Mouse (Mus musculus): ENCODE measurements around the gene Perp. TPM values are rescaled to one million over a fixed set of nuclear protein-coding genes. Genes with fewer than 3 reads are reported as not detected.

The Perp gene
- 0.59 TPM for total RNA-seq (2023)

GRCm38 (mm10) chr10:18844441-18845286, at the start of gene Perp:
Gene Perp, plus strand, starts transcription at chr10:18845020.

Other genes with a start within 250 kb of the Perp start
- gene Arfgef3, start 101.1 kb upstream of the Perp start, total RNA-seq (2023) = 0.03 TPM
- gene Gm4922, start 58.2 kb upstream of the Perp start, total RNA-seq (2023) = not detected
- 2,306 TPM for gene Tnfaip3, start 170.6 kb downstream of the Perp start, total RNA-seq (2023)